Mouse (Mus musculus): ENCODE data around the gene Apol11b. TPM values are rescaled to one million over a fixed set of nuclear protein-coding genes. Genes with fewer than 3 reads are reported as not detected.

Apol11b gene
- polyA plus RNA-seq, 1 experiment from 2014 or later, result not detected

- Histone ChIP-seq H3K4me1 (no peaks in the 10 kb centered on the region), H3K27ac (replicated peaks) (no peak overlapping the region), H3K9me3 (replicated peaks) (no peaks in the 10 kb centered on the region), H3K36me3 (no peaks in the 10 kb centered on the region), H3K4me3 (no peak overlapping the region), H3K27me3 (ENCODE audit: low read depth, poor library complexity, severe bottlenecking) (no peaks in the 10 kb centered on the region)
- 73% methylated on average over 3 of the region's 3 CpGs for WGBS
- no peak for DNase-seq (ENCODE audit: low spot score)
Measured at GRCm38 (mm10) chr15:77598429-77598828, 44.7 kb downstream of the Apol11b start.

DNA sequence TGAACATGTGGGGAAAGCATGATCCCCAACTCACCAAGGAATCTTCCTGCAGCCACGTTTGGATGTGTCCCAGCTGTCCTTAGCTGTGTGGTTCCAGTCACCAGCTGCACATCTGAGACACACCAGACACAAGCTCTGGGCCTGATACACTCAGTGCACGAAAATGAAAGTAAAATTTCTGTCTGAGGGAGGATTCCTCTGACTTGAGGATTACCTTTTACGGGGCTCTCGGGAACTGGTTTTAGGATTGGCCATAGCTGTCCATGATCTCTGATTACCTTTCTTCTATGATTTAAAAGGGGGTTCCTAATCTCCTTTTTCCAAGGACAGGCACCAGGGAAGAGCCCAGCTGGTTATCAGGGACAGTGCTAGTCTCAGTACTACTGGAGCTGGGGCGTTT lies 47.1 kb downstream of the Apol11b start, which contains the start of gene Apol10b:
Gene Apol10b (minus strand): TSS at position 165 of the 400 bp plus-strand sequence.
- no peak within 1 kb of the TSS for H3K27ac ChIP-seq (replicated peaks)
- WGBS, result 72% methylated on average over 5 of the region's 5 CpGs
- H3K4me3 ChIP-seq, result no peak within 1 kb of the TSS
- H3K9me3 ChIP-seq (replicated peaks), result no peaks in the 10 kb centered on the region
- no peaks in the 10 kb centered on the region for H3K27me3 ChIP-seq (ENCODE audit: low read depth, poor library complexity, severe bottlenecking)
- no peaks in the 10 kb centered on the region for H3K36me3 ChIP-seq
- H3K4me1 ChIP-seq, result no peaks in the 10 kb centered on the region
- DNase-seq (ENCODE audit: low spot score), result no peak

DNA sequence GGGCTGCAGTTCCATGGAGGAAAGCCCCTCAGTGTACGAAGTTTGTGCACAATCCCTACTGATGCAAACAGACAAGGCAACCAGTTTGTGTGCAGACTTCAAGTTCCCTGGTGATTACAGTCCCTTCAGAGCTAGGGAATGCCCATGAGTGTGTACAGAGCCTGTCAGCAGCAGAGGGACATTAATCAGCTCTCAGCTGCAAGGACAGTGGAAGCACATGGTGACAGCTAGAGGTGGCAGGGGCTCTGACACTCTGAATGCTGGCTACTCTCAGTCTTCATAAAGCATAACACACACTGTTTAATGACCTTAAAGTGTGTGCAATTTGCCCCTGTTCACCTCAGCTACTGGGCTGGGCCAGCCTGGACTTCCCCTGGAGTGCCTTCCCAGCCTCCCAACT lies 49.5 kb downstream of the Apol11b start:
- WGBS, result 88% methylated on average over 1 of the region's 1 CpGs
- H3K36me3 ChIP-seq, result no peaks in the 10 kb centered on the region
- no peak for DNase-seq (ENCODE audit: low spot score)
- no peaks in the 10 kb centered on the region for H3K27me3 ChIP-seq (ENCODE audit: low read depth, poor library complexity, severe bottlenecking)
- no peak overlapping the region for H3K4me3 ChIP-seq
- H3K4me1 ChIP-seq, result no peaks in the 10 kb centered on the region
- no peak overlapping the region for H3K27ac ChIP-seq (replicated peaks)
- no peaks in the 10 kb centered on the region for H3K9me3 ChIP-seq (replicated peaks)

DNA sequence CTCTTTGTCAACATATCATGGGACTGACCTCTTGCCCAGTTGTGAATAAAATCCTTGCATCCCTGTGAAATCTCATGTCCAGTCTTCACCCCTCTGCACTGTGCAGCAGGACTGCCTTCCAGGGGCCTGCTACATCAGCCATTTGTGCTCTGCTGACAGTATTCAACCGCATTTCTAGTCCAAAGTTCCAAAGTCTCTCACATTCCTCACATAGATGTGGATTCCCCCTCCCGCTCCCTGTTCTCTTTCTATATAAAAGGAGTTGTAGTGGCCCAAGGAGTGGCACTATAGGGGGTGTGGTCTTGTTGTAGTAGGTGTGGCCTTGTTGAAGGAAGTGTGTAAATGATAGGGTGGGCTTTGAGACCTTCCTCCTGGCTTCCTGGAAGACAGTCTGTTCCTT lies 52.2 kb downstream of the Apol11b start:
- no peak for DNase-seq (ENCODE audit: low spot score)
- no peak overlapping the region for H3K27ac ChIP-seq (replicated peaks)
- no peaks in the 10 kb centered on the region for H3K9me3 ChIP-seq (replicated peaks)
- no peaks in the 10 kb centered on the region for H3K36me3 ChIP-seq
- no peaks in the 10 kb centered on the region for H3K27me3 ChIP-seq (ENCODE audit: low read depth, poor library complexity, severe bottlenecking)
- H3K4me3 ChIP-seq, result no peak overlapping the region
- H3K4me1 ChIP-seq, result no peaks in the 10 kb centered on the region
- 80% methylated on average over 2 of the region's 2 CpGs for WGBS

DNA sequence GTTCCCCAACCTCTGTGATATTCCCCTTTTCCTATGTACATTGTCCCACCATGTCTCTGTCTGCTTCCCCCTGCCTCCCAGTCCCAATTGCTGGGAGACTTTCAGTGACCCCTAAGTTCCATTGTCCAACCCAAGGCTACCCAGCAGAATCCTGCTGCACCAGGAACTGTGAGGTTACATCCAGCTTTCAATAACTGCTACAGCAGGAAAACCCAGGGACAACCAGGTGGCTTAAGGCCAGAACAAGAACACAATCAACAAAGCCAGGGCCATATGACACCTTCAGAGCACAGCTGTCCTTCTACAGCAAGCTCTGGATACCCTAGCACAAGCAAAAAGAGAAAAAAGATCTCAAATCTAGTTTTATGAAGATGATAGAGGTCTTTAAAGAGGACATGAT lies 54.1 kb downstream of the Apol11b start:
- Histone ChIP-seq H3K4me1 (no peaks in the 10 kb centered on the region), H3K9me3 (replicated peaks) (no peaks in the 10 kb centered on the region), H3K27ac (replicated peaks) (no peak overlapping the region), H3K4me3 (no peak overlapping the region), H3K36me3 (no peaks in the 10 kb centered on the region), H3K27me3 (ENCODE audit: low read depth, poor library complexity, severe bottlenecking) (no peaks in the 10 kb centered on the region)
- no peak for DNase-seq (ENCODE audit: low spot score)

GRCm38 (mm10) chr15:77587026-77587425 lies 56.1 kb downstream of the Apol11b start:
- Histone ChIP-seq H3K9me3 (replicated peaks) (peaks cover 6% of the 10 kb centered on the region; the same call in 1 of the 2 replicates), H3K27me3 (ENCODE audit: low read depth, poor library complexity, severe bottlenecking) (no peaks in the 10 kb centered on the region)

More at GRCm38 (mm10) chr15:77587026-77587425, 56.1 kb downstream of the Apol11b start:
- Histone ChIP-seq H3K27ac (replicated peaks) (no peak overlapping the region), H3K4me1 (no peaks in the 10 kb centered on the region), H3K36me3 (no peaks in the 10 kb centered on the region), H3K4me3 (no peak overlapping the region)
- no peak for DNase-seq (ENCODE audit: low spot score)

Other genes starting within 250 kb of the Apol11b start
- not detected in 2 replicates for gene Apol7a, start 244.2 kb downstream of the Apol11b start, polyA plus RNA-seq (2016; fragmentation: Nextera tagmentation; extraction: Ambion mirVana)
- 0.05 TPM in 1 of 2 replicates, not detected in the other for gene Apol9a, start 232.2 kb downstream of the Apol11b start, polyA plus RNA-seq (2016; fragmentation: Nextera tagmentation; extraction: Ambion mirVana)
- gene Apol7b, start 195.8 kb downstream of the Apol11b start, polyA plus RNA-seq (2016; fragmentation: Nextera tagmentation; extraction: Ambion mirVana), result not detected in 2 replicates
- not detected in 2 replicates for gene Apol10a, start 166.2 kb downstream of the Apol11b start, polyA plus RNA-seq (2016; fragmentation: Nextera tagmentation; extraction: Ambion mirVana)
- gene Apol11a, start 135.0 kb downstream of the Apol11b start, polyA plus RNA-seq (2016; fragmentation: Nextera tagmentation; extraction: Ambion mirVana), result not detected in 2 replicates
- gene Apol7c, start 110.0 kb downstream of the Apol11b start, polyA plus RNA-seq (2016; fragmentation: Nextera tagmentation; extraction: Ambion mirVana), result not detected in 2 replicates
- not detected in 2 replicates for gene 1700025B11Rik, start 81.4 kb downstream of the Apol11b start, polyA plus RNA-seq (2016; fragmentation: Nextera tagmentation; extraction: Ambion mirVana)
- 0.07 TPM in 1 of 2 replicates, not detected in the other for gene Apol10b, start 47.2 kb downstream of the Apol11b start, polyA plus RNA-seq (2016; fragmentation: Nextera tagmentation; extraction: Ambion mirVana)
- gene Gm36245, start 44.0 kb downstream of the Apol11b start, polyA plus RNA-seq (2016; fragmentation: Nextera tagmentation; extraction: Ambion mirVana), result not detected in 2 replicates
- not detected in 2 replicates for gene Apol7e, start 55.6 kb upstream of the Apol11b start, polyA plus RNA-seq (2016; fragmentation: Nextera tagmentation; extraction: Ambion mirVana)
- not detected in 2 replicates for gene Apol9b, start 85.8 kb upstream of the Apol11b start, polyA plus RNA-seq (2016; fragmentation: Nextera tagmentation; extraction: Ambion mirVana)
- 0.07 and 0.12 TPM in 2 replicates for gene Apol8, start 113.7 kb upstream of the Apol11b start, polyA plus RNA-seq (2016; fragmentation: Nextera tagmentation; extraction: Ambion mirVana)
- 29.0 and 29.4 TPM in 2 replicates for gene Myh9, start 198.9 kb upstream of the Apol11b start, polyA plus RNA-seq (2016; fragmentation: Nextera tagmentation; extraction: Ambion mirVana)